Mouse (Mus musculus): ENCODE measurements around the gene S1pr5. TPM values are rescaled to one million over a fixed set of nuclear protein-coding genes. Genes with fewer than 3 reads are reported as not detected.

The S1pr5 gene
- polyA plus RNA-seq, 1 experiment: not detected

- no peak for TF ChIP-seq GATA1 (IDR thresholded peaks at IDR 0.05; ENCODE audit: low read length)
Measured at GRCm38 (mm10) chr9:21273520-21274228, 25.4 kb upstream of the S1pr5 start.

DNA sequence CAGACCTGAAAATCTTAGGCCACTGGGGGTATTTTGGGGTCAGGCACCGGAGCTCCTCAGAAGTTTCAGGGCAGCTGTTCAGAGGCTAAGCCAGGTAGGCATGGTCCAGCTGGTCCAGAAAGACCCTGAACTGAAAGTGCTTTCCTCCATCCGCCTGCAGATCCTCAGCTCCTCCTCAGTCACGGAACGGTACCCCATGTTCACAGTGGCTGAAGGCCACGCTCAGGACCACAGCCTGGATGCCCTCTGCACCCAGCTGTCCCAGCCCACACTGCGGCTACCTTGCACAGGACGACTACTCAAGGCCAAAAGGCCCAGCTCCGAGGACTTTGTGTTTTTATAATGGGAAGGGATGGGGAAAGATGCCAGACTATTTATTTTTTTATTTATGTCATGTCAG, 24.9 kb upstream of the S1pr5 start:
- no peak for TF ChIP-seq GATA1 (IDR thresholded peaks at IDR 0.05; ENCODE audit: low read length)

DNA sequence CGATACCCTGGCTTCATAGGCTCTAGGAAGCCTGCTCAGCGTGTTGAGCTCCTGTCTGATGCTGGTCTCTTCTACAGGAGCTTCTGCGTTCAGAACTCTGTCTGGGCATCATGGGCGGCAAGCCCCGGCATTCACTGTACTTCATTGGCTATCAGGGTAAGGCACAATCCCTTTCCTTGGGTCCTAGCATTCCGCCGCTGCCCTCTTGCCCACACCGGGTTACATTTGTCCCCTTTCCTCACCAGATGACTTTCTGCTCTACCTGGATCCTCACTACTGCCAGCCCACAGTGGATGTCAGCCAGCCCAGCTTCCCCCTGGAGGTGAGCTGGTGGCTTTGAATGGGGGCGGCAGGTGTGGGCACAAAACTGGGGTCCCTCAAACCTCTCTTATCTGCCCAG, 24.1 kb upstream of the S1pr5 start:
- TF ChIP-seq GATA1 (IDR thresholded peaks at IDR 0.05; ENCODE audit: low read length): no peak

GRCm38 (mm10) chr9:21268305-21268704, 20.1 kb upstream of the S1pr5 start:
- no peak for TF ChIP-seq GATA1 (IDR thresholded peaks at IDR 0.05; ENCODE audit: low read length)

- no peak for TF ChIP-seq GATA1 (IDR thresholded peaks at IDR 0.05; ENCODE audit: low read length)
Measured at GRCm38 (mm10) chr9:21266889-21267288, 18.6 kb upstream of the S1pr5 start.

DNA sequence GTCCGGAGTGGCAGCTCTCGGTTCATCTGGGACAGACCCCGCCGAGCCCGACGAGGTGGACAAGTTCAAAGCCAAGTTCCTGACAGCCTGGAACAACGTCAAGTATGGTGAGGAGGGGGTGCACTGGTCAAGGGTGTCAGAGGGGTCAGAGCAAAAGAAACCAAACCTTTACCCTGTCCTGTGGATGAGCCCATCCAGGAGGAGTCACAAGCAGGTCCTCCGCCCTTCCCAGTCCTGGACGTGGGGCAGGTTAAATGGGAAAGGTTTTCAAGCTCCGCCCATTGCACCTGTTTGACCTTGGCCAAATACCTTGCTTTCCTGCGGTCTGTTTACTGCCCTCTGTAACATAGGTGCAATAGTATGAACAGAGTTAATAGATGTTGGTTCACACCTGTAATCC, 17.4 kb upstream of the S1pr5 start:
- no peak for TF ChIP-seq GATA1 (IDR thresholded peaks at IDR 0.05; ENCODE audit: low read length)

DNA sequence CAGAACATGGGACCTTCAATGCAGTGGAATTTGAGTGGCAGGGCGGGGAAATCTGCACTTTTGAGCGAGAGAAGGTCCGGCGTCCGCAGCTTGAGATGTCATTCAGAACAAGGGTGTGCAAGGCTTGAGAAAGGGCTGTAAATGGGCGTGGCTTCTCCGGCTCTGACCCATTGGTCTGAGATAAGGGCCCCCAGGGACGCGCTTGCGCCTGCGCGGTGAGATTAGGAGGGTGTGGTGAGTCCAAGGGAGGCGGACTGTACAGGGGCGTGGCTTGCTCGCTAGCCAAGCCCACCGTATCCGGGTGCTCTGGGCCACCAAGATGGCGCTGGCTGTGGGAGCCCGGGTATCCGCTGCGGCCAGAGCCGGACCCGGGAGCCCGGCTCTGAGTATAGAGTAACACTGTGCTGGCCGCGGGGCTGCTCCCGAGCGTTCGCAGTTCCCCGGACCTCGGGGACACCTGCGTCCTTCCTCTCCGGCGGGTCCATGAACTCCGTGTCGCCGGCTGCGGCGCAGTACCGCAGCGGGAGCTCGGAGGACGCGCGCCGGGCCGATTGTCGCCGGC, 16.8 kb upstream of the S1pr5 start, which contains the start of gene Atg4d:
Atg4d (plus strand) TSS at position 294 of the 562 bp plus-strand sequence.
- no peak for TF ChIP-seq GATA1 (IDR thresholded peaks at IDR 0.05; ENCODE audit: low read length)

GRCm38 (mm10) chr9:21264272-21264999, 16.2 kb upstream of the S1pr5 start:
- TF ChIP-seq GATA1 (IDR thresholded peaks at IDR 0.05; ENCODE audit: low read length): no peak

GRCm38 (mm10) chr9:21261831-21262230, 13.6 kb upstream of the S1pr5 start:
- no peak for TF ChIP-seq GATA1 (IDR thresholded peaks at IDR 0.05; ENCODE audit: low read length)

GRCm38 (mm10) chr9:21260491-21261040, 12.3 kb upstream of the S1pr5 start:
- no peak for TF ChIP-seq GATA1 (IDR thresholded peaks at IDR 0.05; ENCODE audit: low read length)

DNA sequence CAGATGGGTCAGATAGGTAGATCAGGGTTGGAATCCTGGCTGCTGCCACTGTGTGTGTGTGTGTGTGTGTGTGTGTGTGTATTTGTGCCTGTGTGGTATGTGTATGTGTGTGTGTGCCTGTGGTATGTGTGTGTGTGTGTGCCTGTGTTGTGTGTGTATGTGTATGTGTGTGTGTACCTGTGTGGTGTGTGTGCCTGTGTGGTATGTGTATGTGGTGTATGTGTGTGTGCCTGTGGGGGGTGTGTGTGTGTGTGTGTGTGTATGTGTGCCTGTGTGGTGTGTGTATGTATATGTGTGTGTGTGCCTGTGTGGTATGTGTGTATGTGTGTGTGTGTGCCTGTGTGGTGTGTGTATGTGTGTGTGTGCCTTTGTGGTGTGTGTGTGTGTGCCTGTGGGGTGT, 6.4 kb upstream of the S1pr5 start:
- no peak for TF ChIP-seq GATA1 (IDR thresholded peaks at IDR 0.05; ENCODE audit: low read length)

DNA sequence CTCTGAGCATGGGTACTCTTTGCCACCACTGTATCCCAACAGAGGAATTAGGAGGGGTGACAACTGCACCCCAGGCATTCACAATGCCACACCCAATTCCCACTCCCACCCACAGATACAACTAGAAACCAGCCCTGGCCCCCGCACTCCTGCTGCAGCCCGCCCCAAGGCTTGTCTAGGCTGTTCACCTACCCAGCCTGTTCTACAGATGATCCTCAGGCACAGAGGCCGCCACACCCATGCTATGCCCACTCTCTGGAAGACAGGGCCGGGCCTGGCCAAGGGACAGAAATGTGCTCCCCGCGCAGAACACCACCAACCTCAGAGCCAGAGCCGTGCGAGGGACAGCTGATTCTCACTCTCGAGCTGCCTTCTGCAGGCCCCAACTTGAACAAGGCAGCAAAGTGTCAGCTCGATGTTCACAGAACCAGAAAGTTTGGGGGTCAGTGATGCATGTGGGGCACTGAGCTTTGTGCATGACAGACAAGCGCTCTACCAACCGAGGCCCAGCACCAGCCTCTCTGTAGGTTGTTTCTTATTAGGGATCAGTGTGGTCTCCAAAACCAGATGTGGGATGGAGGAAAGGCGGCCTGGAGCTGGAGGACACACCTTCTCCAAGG, 3.0 kb upstream of the S1pr5 start:
- no peak for TF ChIP-seq GATA1 (IDR thresholded peaks at IDR 0.05; ENCODE audit: low read length)

DNA sequence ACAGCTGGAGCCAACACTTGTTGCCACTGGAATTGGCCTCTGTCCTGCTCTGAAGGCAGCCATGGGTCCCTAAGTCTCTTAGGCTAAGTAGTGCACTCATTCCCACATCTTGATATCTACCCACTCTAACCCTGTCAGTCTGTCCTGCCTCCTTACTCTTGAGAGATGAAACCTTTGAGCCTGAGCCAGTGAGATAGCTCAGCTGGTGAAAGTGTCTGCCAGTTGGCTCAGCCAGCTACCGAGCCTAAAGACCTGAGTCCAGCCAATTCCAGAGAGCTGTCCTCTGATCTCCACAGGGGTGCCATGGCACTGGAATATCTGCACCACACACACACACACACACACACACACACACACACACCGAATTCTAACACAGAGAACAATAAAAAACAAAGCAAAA, 2.3 kb upstream of the S1pr5 start:
- no peak for TF ChIP-seq GATA1 (IDR thresholded peaks at IDR 0.05; ENCODE audit: low read length)

DNA sequence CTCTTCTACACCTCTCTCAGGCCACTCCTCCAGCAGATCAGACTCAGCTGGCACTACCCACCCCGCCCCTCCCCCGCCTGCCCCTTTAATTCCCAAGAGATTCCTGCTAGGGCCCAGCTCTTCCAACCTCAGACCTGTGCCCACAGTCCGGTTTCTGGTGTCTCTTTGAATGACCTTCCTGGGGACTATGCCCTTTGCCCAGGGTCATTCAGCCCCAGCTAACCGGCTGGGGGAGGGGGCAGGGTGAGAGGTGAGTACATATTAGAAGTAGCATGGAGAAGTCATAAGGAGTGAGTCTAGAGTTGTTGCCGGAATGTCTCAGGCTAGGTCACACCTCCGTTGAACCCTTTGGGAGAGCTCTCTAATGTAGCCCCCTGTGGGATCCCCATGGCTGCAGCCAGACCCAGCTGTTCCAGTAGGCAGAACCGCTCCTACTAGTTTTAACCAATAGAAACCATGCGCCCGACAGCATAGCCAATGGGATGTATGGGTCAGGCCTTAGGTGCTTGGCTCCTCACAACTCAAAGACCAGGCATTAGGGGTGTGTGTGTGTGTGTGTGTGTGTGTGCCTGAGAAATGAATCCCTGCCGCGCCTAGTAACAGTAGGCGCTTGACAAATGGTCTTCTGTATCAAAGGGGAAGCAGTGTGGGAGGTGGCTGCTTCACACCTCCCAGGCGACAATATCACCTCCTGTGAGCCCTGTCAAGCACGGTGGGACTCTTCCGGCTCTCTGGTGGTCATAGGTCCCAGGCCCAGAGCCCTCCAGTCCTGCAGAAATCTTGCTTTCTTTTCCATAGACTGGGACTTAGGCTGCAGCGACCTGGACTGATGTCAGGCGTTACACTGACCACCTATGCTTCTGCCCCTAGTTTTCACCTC, 1.6 kb upstream of the S1pr5 start:
- no peak for TF ChIP-seq GATA1 (IDR thresholded peaks at IDR 0.05; ENCODE audit: low read length)

DNA sequence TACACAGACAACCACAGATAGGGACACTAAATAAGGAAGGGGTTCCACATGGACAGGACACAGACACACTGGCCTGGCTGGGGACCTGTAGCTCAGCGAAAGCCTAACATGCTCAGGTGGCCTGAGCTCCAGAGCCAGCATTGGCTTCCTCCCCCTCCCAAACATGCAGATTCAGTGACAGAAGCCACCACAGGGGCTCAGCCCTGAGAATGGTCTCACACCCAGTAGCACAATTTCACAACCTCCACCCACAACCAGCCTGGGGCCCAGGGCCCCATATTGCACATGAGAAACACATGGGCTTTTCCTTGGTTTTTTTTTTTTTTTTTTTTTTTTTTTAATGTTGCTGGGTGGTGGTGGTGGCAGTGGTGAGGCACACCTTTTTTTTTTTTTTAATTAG, 1.9 kb downstream of the S1pr5 start:
- TF ChIP-seq GATA1 (IDR thresholded peaks at IDR 0.05; ENCODE audit: low read length): no peak

Data from G1E-ER4 (cell line).